Mouse (Mus musculus) hindbrain, embryonic 15.5 days (tissue): ENCODE measurements around the gene Gm27027. TPM values are rescaled to one million over a fixed set of nuclear protein-coding genes. Genes with fewer than 3 reads are reported as not detected.
A peak's percentile ranks its signal among the peaks of the same experiment; 100 is the strongest.

Experiments used
- ATAC-seq: fragments of 200-750 bp; cut with Nextera tagmentation; 2 replicates; pipeline ENCODE4 v1.8.0; 2017; ENCODE audit warnings: low read depth, moderate number of reproducible peaks, moderate TSS enrichment; ENCODE audit not compliant: low FRiP score
- H3K27ac ChIP-seq: fragments of 300-500 bp; sonication (generic); replicated peaks from 2 replicates; pipeline ENCODE4 v1.5.1; 2015; ENCODE audit warnings: mild to moderate bottlenecking, inconsistent platforms
- H3K27me3 ChIP-seq: fragments of 300-500 bp; sonication (generic); 2 replicates; pipeline ENCODE4 v1.6.1; 2015; ENCODE audit warnings: control low read depth, inconsistent platforms
- H3K36me3 ChIP-seq: fragments of 300-500 bp; sonication (generic); 2 replicates; pipeline ENCODE4 v1.6.1; 2015; ENCODE audit warnings: control low read depth, inconsistent platforms
- H3K4me1 ChIP-seq: fragments of 300-500 bp; sonication (generic); replicated peaks from 2 replicates; pipeline ENCODE4 v1.6.1; 2015; ENCODE audit warnings: control low read depth, inconsistent platforms
- H3K4me2 ChIP-seq: fragments of 300-500 bp; sonication (generic); 2 replicates; pipeline ENCODE4 v1.6.1; 2015; ENCODE audit warnings: moderate library complexity, mild to moderate bottlenecking, inconsistent platforms
- H3K4me3 ChIP-seq: fragments of 300-500 bp; sonication (generic); 2 replicates; pipeline ENCODE4 v1.5.1; 2015; ENCODE audit warnings: mild to moderate bottlenecking, inconsistent platforms
- H3K9ac ChIP-seq: fragments of 300-500 bp; sonication (generic); 2 replicates; pipeline ENCODE4 v1.6.1; 2015; ENCODE audit warnings: inconsistent platforms
- H3K9me3 ChIP-seq: fragments of 300-500 bp; sonication (generic); 2 replicates; pipeline ENCODE4 v1.6.1; 2016; ENCODE audit warnings: control low read depth, inconsistent platforms
- WGBS: fragments of 180-500 bp; shearing (Covaris S2); methylation state at CpG from one replicate; pipeline ENCODE4 v1.1.7; 2015; 5-methylcytosine and 5-hydroxymethylcytosine counted together
- polyA plus RNA-seq: library from polyadenylated mRNA; unstranded; fragments of >200 nt; fragmentation: Nextera tagmentation; extraction: Ambion mirVana; gene quantifications from 2 replicates; pipeline ENCODE4 v1.2.1, GENCODE M21; 2015

Gm27027 gene
- polyA plus RNA-seq, 1 experiment from 2014 or later: not detected

DNA sequence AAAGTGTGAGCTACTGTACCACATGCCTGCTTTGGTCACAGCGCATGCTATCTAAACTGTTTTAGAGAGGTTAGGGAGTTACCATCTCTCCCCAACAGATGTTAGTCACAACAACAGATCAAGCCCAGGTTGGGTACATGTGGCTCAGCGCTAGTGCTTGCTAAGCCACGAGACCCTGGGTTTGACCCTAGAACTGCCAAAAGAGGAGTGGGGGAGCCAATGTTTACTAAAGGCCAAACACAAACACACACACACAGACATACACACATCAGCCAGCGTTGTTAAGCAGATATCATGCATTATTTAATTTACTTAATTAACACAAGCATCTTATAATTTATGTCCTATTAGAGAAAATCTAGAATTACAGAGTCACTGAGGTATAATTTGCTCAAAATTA lies 5.8 kb upstream of the Gm27027 start:
- Histone ChIP-seq H3K9ac (no peak overlapping the region), H3K27ac (no peak overlapping the region), H3K4me1 (no peaks in the 10 kb centered on the region), H3K27me3 (no peaks in the 10 kb centered on the region), H3K4me2 (no peak overlapping the region), H3K36me3 (peaks cover 76% of the 10 kb centered on the region), H3K9me3 (no peaks in the 10 kb centered on the region), H3K4me3 (no peak overlapping the region)
- ATAC-seq: no peak
- WGBS: 82% methylated on average over 4 of the region's 4 CpGs

GRCm38 (mm10) chr2:94001411-94001810 lies 5.3 kb upstream of the Gm27027 start:
- Histone ChIP-seq H3K4me1 (no peaks in the 10 kb centered on the region), H3K9ac (no peak overlapping the region), H3K27me3 (no peaks in the 10 kb centered on the region), H3K36me3 (peaks cover 75% of the 10 kb centered on the region), H3K4me2 (no peak overlapping the region), H3K4me3 (no peak overlapping the region), H3K9me3 (no peaks in the 10 kb centered on the region), H3K27ac (no peak overlapping the region)
- 89% methylated on average over 6 of the region's 6 CpGs for WGBS
- no peak for ATAC-seq

DNA sequence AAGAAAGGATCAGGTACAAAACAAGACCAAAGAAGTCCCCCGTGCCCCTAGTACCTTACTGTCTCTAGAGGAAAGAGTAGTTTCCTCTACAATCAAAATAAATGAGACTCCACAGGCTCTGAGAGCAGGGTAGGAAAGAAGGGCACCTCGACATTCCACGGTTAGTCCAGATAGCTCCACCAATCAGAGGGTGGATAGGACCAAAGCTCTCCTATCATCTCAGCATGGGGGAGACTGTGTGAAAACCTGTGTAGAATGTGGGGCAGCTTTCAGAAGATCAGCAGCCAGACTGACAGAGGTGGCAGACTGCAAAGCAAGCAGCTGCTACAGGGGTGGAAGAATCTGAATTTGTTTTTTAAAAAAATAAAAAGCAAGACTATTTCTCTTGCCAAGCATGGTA lies 3.3 kb downstream of the Gm27027 start:
- 0 out of 2 replicates have a peak, but pooled peaks have one; percentile 27 for ATAC-seq
- WGBS: 51% methylated on average over 3 of the region's 3 CpGs
- no peak overlapping the region for H3K4me2 ChIP-seq

GRCm38 (mm10) chr2:93992259-93992658 lies 3.9 kb downstream of the Gm27027 start:
- no peaks in the 10 kb centered on the region for H3K27me3 ChIP-seq
- no peak overlapping the region for H3K4me3 ChIP-seq
- H3K4me1 ChIP-seq: peaks cover 20% of the 10 kb centered on the region
- ATAC-seq: no peak
- H3K4me2 ChIP-seq: no peak overlapping the region
- peaks cover 50% of the 10 kb centered on the region for H3K36me3 ChIP-seq
- H3K9ac ChIP-seq: no peak overlapping the region
- H3K9me3 ChIP-seq: no peaks in the 10 kb centered on the region
- WGBS: 23% methylated on average over 5 of the region's 5 CpGs
- H3K27ac ChIP-seq: peak overlapping the region; percentile 32; the same call in 1 of the 2 replicates

More for the DNA sequence above, 3.3 kb downstream of the Gm27027 start:
- peaks cover 20% of the 10 kb centered on the region for H3K4me1 ChIP-seq
- H3K36me3 ChIP-seq: peaks cover 54% of the 10 kb centered on the region
- no peaks in the 10 kb centered on the region for H3K9me3 ChIP-seq
- no peaks in the 10 kb centered on the region for H3K27me3 ChIP-seq
- H3K27ac ChIP-seq: peak overlapping the region; percentile 32; the same call in 1 of the 2 replicates
- H3K4me3 ChIP-seq: no peak overlapping the region
- no peak overlapping the region for H3K9ac ChIP-seq

GRCm38 (mm10) chr2:93991336-93991735 lies 4.8 kb downstream of the Gm27027 start:
- H3K27me3 ChIP-seq: no peaks in the 10 kb centered on the region
- ATAC-seq: no peak
- H3K4me1 ChIP-seq: peaks cover 20% of the 10 kb centered on the region
- H3K4me3 ChIP-seq: no peak overlapping the region
- H3K9me3 ChIP-seq: no peaks in the 10 kb centered on the region
- H3K4me2 ChIP-seq: no peak overlapping the region
- no peak overlapping the region for H3K27ac ChIP-seq
- H3K36me3 ChIP-seq: peaks cover 43% of the 10 kb centered on the region
- H3K9ac ChIP-seq: no peak overlapping the region
- 89% methylated on average over 3 of the region's 3 CpGs for WGBS

DNA sequence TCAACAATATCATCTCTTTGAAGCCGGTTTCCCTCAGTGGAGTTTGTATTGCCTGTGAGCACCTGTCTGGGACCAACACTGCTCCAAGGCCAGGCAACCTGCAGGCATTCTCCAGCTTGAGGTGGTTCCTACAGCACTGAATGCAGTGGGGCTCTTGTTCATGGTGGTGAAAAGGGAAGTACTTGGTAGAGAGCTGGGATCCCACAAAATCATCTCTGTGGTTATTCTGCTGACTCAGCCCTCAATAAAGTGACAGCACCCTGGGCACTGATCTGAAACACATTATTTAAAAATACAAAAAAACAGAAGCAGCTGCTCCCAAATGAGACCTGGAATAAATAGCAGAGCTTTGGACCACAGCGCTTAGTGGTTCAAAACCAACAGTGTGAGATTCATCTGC lies 7.7 kb downstream of the Gm27027 start:
- ATAC-seq: no peak
- Histone ChIP-seq H3K9ac (no peak overlapping the region), H3K9me3 (no peaks in the 10 kb centered on the region), H3K27me3 (no peaks in the 10 kb centered on the region), H3K4me2 (no peak overlapping the region), H3K36me3 (peaks cover 35% of the 10 kb centered on the region), H3K4me3 (no peak overlapping the region), H3K27ac (no peak overlapping the region), H3K4me1 (peaks cover 20% of the 10 kb centered on the region)
- 95% methylated on average over 2 of the region's 2 CpGs for WGBS

- Histone ChIP-seq H3K4me2 (no peak overlapping the region), H3K4me1 (peaks cover 3% of the 10 kb centered on the region; the same call in 1 of the 2 replicates), H3K9ac (no peak overlapping the region), H3K36me3 (peaks cover 41% of the 10 kb centered on the region), H3K27me3 (no peaks in the 10 kb centered on the region), H3K27ac (no peak overlapping the region), H3K9me3 (no peaks in the 10 kb centered on the region), H3K4me3 (no peak overlapping the region)
- 88% methylated on average over 4 of the region's 4 CpGs for WGBS
- no peak for ATAC-seq
Observed at GRCm38 (mm10) chr2:93982457-93983235, 13.5 kb downstream of the Gm27027 start.

- ATAC-seq: no peak
- H3K4me3 ChIP-seq: no peak overlapping the region
- H3K27ac ChIP-seq: no peak overlapping the region
- H3K4me1 ChIP-seq: peaks cover 30% of the 10 kb centered on the region
- H3K36me3 ChIP-seq: peaks cover 32% of the 10 kb centered on the region
- no peak overlapping the region for H3K9ac ChIP-seq
- H3K9me3 ChIP-seq: no peaks in the 10 kb centered on the region
- no peaks in the 10 kb centered on the region for H3K27me3 ChIP-seq
- H3K4me2 ChIP-seq: no peak overlapping the region
- WGBS: 86% methylated on average over 7 of the region's 7 CpGs
Observed at GRCm38 (mm10) chr2:93979249-93980120, 16.7 kb downstream of the Gm27027 start.

DNA sequence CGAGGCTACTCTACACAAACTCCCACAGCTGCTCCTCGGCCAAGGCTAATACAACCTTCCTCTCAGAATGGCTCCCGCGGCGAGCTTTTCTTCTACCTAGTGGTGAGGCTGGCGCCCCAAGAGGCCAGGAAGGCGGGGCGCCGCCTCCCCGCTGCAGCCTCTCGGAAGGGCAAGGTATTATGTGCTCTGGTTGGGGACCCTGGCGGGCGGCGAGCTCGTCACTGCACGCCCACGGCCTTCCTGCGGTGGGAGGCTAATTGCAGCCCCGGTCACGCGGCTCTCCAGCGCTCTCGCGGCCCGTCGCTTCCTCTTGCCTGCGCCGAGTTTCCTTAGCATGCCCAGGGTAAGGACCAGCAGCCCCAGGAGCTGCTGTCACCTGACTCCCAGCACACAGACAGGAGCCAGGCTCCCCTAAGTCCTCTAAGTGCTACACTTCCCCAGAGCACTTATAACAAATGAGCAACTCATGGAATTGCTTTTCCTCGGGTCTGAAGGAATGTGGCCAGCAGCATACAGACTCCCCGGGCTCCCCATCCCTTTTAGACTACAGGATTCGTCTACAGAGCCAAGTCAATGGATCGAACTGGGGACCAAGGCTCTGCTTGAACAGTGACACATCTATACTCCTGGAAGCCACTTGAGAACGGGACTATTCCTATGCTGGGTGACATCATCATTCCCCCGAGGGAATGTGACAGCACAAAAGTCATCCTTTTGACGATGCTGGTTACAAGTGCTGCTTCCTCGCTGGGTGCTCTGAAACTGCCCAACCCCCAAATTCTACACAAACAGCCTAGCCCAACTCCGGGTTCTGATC lies 19.5 kb downstream of the Gm27027 start:
- H3K9ac ChIP-seq: peak overlapping the region; percentile 50
- peak overlapping the region; percentile 78 for H3K4me2 ChIP-seq
- no peaks in the 10 kb centered on the region for H3K27me3 ChIP-seq
- ATAC-seq: peak; percentile 84
- H3K4me1 ChIP-seq: peaks cover 30% of the 10 kb centered on the region
- peak overlapping the region; percentile 72 for H3K27ac ChIP-seq
- H3K4me3 ChIP-seq: peak overlapping the region; percentile 35
- no peaks in the 10 kb centered on the region for H3K9me3 ChIP-seq
- 2% methylated on average over 36 of the region's 37 CpGs for WGBS
- peaks cover 22% of the 10 kb centered on the region for H3K36me3 ChIP-seq

GRCm38 (mm10) chr2:93975526-93976435 lies 20.4 kb downstream of the Gm27027 start:
- WGBS: 18% methylated on average over 21 of the region's 21 CpGs
- ATAC-seq: peak; percentile 16
- H3K27ac ChIP-seq: peak overlapping the region; percentile 72
- peaks cover 30% of the 10 kb centered on the region for H3K4me1 ChIP-seq
- peak overlapping the region; percentile 50 for H3K9ac ChIP-seq
- H3K4me3 ChIP-seq: peak overlapping the region; percentile 35
- H3K36me3 ChIP-seq: peaks cover 16% of the 10 kb centered on the region
- H3K27me3 ChIP-seq: no peaks in the 10 kb centered on the region
- no peaks in the 10 kb centered on the region for H3K9me3 ChIP-seq
- H3K4me2 ChIP-seq: peak overlapping the region; percentile 78

DNA sequence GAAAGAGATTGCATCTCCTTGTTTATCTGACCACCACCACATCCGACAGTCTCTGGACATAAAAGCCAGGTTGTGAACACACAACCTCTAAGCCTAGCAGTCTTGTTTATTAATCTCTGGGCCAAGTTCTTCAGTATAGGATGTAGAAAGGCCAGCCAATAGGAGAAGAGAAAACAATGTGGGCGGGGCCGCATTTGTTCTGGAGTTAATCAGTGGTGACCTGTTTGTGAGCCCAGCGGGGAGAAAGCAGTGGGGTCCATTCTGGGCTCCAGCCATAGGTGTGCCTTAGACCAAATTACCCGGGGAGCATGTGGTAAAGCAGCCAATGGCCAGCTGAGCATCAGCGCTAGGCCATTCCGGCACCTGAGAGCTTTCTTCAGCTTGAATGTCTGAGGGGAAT lies 21.1 kb downstream of the Gm27027 start:
- no peak overlapping the region for H3K27ac ChIP-seq
- H3K36me3 ChIP-seq: peaks cover 9% of the 10 kb centered on the region
- H3K9me3 ChIP-seq: no peaks in the 10 kb centered on the region
- H3K27me3 ChIP-seq: no peaks in the 10 kb centered on the region
- no peak for ATAC-seq
- 37% methylated on average over 7 of the region's 7 CpGs for WGBS
- no peak overlapping the region for H3K9ac ChIP-seq
- no peak overlapping the region for H3K4me3 ChIP-seq
- no peak overlapping the region for H3K4me2 ChIP-seq
- peaks cover 30% of the 10 kb centered on the region for H3K4me1 ChIP-seq
